Mouse (Mus musculus): ENCODE measurements at regions not wholly inside any gene's neighbourhood (a gene's known extent, or its start where the extent isn't known, plus 50 kb on each side); places are given as distances from the start of the nearest gene placed in this dataset.

- no peak for DNase-seq (ENCODE audit: extremely low read depth, insufficient read length, low spot score)
Measured at GRCm38 (mm10) chr8:103125581-103125980, 340.1 kb upstream of the Cdh11 start.

GRCm38 (mm10) chr8:103138136-103138535, 352.7 kb upstream of the Cdh11 start:
- no peak for DNase-seq (ENCODE audit: extremely low read depth, insufficient read length, low spot score)

GRCm38 (mm10) chr8:103144835-103145234, 359.4 kb upstream of the Cdh11 start:
- DNase-seq (ENCODE audit: extremely low read depth, insufficient read length, low spot score), result no peak

- no peak for DNase-seq (ENCODE audit: extremely low read depth, insufficient read length, low spot score)
Measured at GRCm38 (mm10) chr8:103148013-103148412, 362.6 kb upstream of the Cdh11 start.

- DNase-seq (ENCODE audit: extremely low read depth, insufficient read length, low spot score), result no peak
Measured at GRCm38 (mm10) chr8:103148447-103148846, 363.0 kb upstream of the Cdh11 start.

GRCm38 (mm10) chr8:103166623-103167316, 381.3 kb upstream of the Cdh11 start:
- DNase-seq (ENCODE audit: extremely low read depth, insufficient read length, low spot score), result no peak

- DNase-seq (ENCODE audit: extremely low read depth, insufficient read length, low spot score), result no peak
Measured at GRCm38 (mm10) chr8:103173313-103173712, 387.9 kb upstream of the Cdh11 start.

GRCm38 (mm10) chr8:103173803-103174429, 388.5 kb upstream of the Cdh11 start:
- no peak for DNase-seq (ENCODE audit: extremely low read depth, insufficient read length, low spot score)

GRCm38 (mm10) chr8:103180661-103181060, 395.2 kb upstream of the Cdh11 start:
- no peak for DNase-seq (ENCODE audit: extremely low read depth, insufficient read length, low spot score)

GRCm38 (mm10) chr8:103188720-103189498, 403.5 kb upstream of the Cdh11 start:
- DNase-seq (ENCODE audit: extremely low read depth, insufficient read length, low spot score), result no peak

GRCm38 (mm10) chr8:103198251-103198650, 412.8 kb upstream of the Cdh11 start:
- DNase-seq (ENCODE audit: extremely low read depth, insufficient read length, low spot score), result no peak

- DNase-seq (ENCODE audit: extremely low read depth, insufficient read length, low spot score), result no peak
Measured at GRCm38 (mm10) chr8:103199696-103200615, 414.5 kb upstream of the Cdh11 start.

GRCm38 (mm10) chr8:103203710-103204109, 418.3 kb upstream of the Cdh11 start:
- no peak for DNase-seq (ENCODE audit: extremely low read depth, insufficient read length, low spot score)

- no peak for DNase-seq (ENCODE audit: extremely low read depth, insufficient read length, low spot score)
Measured at GRCm38 (mm10) chr8:103214606-103215005, 429.2 kb upstream of the Cdh11 start.

GRCm38 (mm10) chr8:103230741-103231475, 445.5 kb upstream of the Cdh11 start:
- DNase-seq (ENCODE audit: extremely low read depth, insufficient read length, low spot score), result no peak

GRCm38 (mm10) chr8:103234374-103234773, 448.9 kb upstream of the Cdh11 start:
- no peak for DNase-seq (ENCODE audit: extremely low read depth, insufficient read length, low spot score)

- no peak for DNase-seq (ENCODE audit: extremely low read depth, insufficient read length, low spot score)
Measured at GRCm38 (mm10) chr8:103235614-103236013, 450.2 kb upstream of the Cdh11 start.

- DNase-seq (ENCODE audit: extremely low read depth, insufficient read length, low spot score), result no peak
Measured at GRCm38 (mm10) chr8:103238456-103238970, 453.1 kb upstream of the Cdh11 start.

GRCm38 (mm10) chr8:103244169-103244568, 458.7 kb upstream of the Cdh11 start:
- DNase-seq (ENCODE audit: extremely low read depth, insufficient read length, low spot score), result no peak

GRCm38 (mm10) chr8:103244658-103245057, 459.2 kb upstream of the Cdh11 start:
- DNase-seq (ENCODE audit: extremely low read depth, insufficient read length, low spot score), result no peak

Data from 3134 (cell line).